Mouse (Mus musculus) embryonic facial prominence, embryonic 15.5 days (tissue): ENCODE measurements around the gene Ly6g6f. TPM values are rescaled to one million over a fixed set of nuclear protein-coding genes. Genes with fewer than 3 reads are reported as not detected.
A peak's percentile ranks its signal among the peaks of the same experiment; 100 is the strongest.

Experiments used
- ATAC-seq: fragments of 200-750 bp; cut with Nextera tagmentation; 2 replicates; pipeline ENCODE4 v1.8.0; 2017; ENCODE audit warnings: low read depth, moderate TSS enrichment; ENCODE audit not compliant: insufficient number of reproducible peaks, low FRiP score, low TSS enrichment
- H3K27ac ChIP-seq: fragments of 300-500 bp; sonication (generic); replicated peaks from 2 replicates; pipeline ENCODE4 v1.5.1; 2015; ENCODE audit warnings: mild to moderate bottlenecking, inconsistent platforms
- H3K27me3 ChIP-seq: fragments of 300-500 bp; sonication (generic); 2 replicates; pipeline ENCODE4 v1.6.1; 2015; ENCODE audit warnings: inconsistent platforms
- H3K36me3 ChIP-seq: fragments of 300-500 bp; sonication (generic); 2 replicates; pipeline ENCODE4 v1.6.1; 2015; ENCODE audit warnings: mild to moderate bottlenecking, inconsistent platforms
- H3K4me1 ChIP-seq: fragments of 300-500 bp; sonication (generic); 2 replicates; pipeline ENCODE4 v1.6.1; 2015; ENCODE audit warnings: inconsistent platforms
- H3K4me2 ChIP-seq: fragments of 300-500 bp; sonication (generic); replicated peaks from 2 replicates; pipeline ENCODE4 v1.6.1; 2015; ENCODE audit warnings: mild to moderate bottlenecking, inconsistent platforms
- H3K4me3 ChIP-seq: fragments of 300-500 bp; sonication (generic); replicated peaks from 2 replicates; pipeline ENCODE4 v1.5.1; 2015; ENCODE audit warnings: mild to moderate bottlenecking, inconsistent platforms
- H3K9ac ChIP-seq: fragments of 300-500 bp; sonication (generic); 2 replicates; pipeline ENCODE4 v1.6.1; 2015; ENCODE audit warnings: inconsistent platforms
- H3K9me3 ChIP-seq: fragments of 300-500 bp; sonication (generic); replicated peaks from 2 replicates; pipeline ENCODE4 v1.6.1; 2016; ENCODE audit warnings: inconsistent platforms
- WGBS: fragments of 180-500 bp; shearing (Covaris S2); methylation state at CpG from one replicate; pipeline ENCODE4 v1.1.7; 2015; 5-methylcytosine and 5-hydroxymethylcytosine counted together
- polyA plus RNA-seq: library from polyadenylated mRNA; unstranded; fragments of >200 nt; fragmentation: Nextera tagmentation; extraction: Ambion mirVana; gene quantifications from 2 replicates; pipeline ENCODE4 v1.2.1, GENCODE M21; 2015

The Ly6g6f gene
- polyA plus RNA-seq, 1 experiment from 2014 or later: 0.28 TPM

DNA sequence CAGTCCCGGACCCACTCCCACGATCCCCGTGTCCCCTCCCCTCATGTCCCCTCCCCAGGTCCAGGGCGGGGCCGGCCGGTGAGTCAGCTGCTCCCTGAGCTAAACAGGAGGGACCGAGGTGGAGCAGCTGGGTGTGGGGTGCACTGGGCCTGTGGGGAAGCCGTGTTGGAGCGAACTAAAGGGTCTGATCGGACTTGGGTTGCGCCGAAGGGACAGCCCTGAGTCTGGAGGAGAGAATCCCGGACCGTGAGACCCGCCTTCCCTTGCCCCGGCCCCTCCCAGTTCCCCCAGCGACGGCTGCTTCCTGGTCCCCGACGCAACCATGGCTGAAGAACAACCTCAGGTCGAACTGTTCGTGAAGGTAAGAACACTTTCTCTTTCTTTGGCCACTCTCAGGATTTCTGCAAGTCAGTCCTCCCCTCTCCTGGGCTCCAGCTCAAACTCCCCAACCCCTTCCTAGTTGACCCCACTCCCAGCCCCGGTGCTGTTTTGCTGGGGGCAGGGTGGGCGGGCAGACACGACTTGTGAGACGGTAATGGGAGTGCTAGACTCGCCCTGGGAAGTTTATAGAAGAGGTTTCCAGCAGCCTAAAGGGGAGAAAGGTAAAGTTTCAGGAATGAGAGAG lies 35.2 kb downstream of the Ly6g6f start:
- Histone ChIP-seq H3K9ac (peak overlapping the region; percentile 78), H3K4me1 (peaks cover 55% of the 10 kb centered on the region), H3K9me3 (no peaks in the 10 kb centered on the region), H3K4me3 (peak overlapping the region; percentile 62), H3K4me2 (peak overlapping the region; percentile 87), H3K27ac (peak overlapping the region; percentile 99), H3K27me3 (no peaks in the 10 kb centered on the region), H3K36me3 (peaks cover 27% of the 10 kb centered on the region)
- ATAC-seq: peak; percentile 12; the same call in 1 of the 2 replicates
- WGBS: under 1% methylated on average over 27 of the region's 27 CpGs

DNA sequence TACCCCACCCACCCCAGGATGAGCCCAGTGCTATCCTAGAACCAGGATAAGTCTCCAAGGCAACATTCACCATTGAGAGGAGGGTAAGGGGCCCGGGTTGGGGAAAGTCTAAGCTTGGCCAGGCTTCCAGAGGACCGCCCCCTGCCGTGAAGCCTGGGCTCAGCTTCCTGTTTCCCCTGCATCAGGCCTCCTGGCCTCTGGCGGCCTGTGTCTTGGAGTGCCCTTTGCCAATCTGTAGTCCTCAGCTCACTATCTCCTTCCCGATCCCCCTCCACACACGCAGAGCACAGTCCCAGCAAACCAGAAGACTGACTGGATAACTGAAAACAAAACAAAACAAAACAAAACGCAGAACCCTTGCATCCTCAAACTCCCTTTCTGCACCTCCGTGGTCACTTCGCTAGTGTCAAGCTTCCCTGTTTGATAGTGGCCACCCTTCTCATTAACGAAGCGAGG lies 35.8 kb downstream of the Ly6g6f start, which contains the start of gene Clic1:
Gene Clic1, plus strand, starts transcription at position 406 of the 456 bp plus-strand sequence.
- no peaks in the 10 kb centered on the region for H3K9me3 ChIP-seq
- H3K4me1 ChIP-seq: peaks cover 60% of the 10 kb centered on the region
- peak; percentile 22 for ATAC-seq
- 1% methylated on average over 11 of the region's 11 CpGs for WGBS
- H3K4me3 ChIP-seq: peak within 1 kb of the TSS; percentile 62
- H3K4me2 ChIP-seq: peak within 1 kb of the TSS; percentile 87
- peak within 1 kb of the TSS; percentile 99 for H3K27ac ChIP-seq
- peaks cover 22% of the 10 kb centered on the region for H3K36me3 ChIP-seq
- H3K27me3 ChIP-seq: no peaks in the 10 kb centered on the region
- peak within 1 kb of the TSS; percentile 78 for H3K9ac ChIP-seq

DNA sequence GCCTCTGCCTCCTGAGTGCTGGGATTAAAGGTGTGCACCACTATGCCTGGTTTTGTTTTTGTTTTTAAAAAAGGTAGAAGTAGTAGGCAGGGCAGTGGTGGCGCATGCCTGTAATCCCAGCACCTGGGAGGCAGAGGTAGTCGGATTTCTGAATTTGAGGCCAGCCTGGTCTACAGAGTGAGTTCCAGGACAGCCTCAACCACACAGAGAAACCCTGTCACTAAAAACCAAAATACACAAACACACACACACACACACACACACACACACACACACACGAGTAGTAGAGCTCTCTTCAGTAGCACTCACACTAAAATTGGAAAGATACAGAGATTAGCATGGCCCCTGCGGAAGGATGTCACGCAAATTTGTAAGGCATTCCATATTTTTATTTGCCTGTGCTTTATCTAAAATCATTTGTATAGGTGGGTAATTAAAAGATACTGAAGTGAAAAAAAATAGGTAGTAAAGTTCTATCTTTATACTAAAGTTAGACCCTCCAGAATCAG lies 36.4 kb downstream of the Ly6g6f start:
- Histone ChIP-seq H3K4me1 (peaks cover 60% of the 10 kb centered on the region), H3K4me3 (peak overlapping the region; percentile 62)

DNA sequence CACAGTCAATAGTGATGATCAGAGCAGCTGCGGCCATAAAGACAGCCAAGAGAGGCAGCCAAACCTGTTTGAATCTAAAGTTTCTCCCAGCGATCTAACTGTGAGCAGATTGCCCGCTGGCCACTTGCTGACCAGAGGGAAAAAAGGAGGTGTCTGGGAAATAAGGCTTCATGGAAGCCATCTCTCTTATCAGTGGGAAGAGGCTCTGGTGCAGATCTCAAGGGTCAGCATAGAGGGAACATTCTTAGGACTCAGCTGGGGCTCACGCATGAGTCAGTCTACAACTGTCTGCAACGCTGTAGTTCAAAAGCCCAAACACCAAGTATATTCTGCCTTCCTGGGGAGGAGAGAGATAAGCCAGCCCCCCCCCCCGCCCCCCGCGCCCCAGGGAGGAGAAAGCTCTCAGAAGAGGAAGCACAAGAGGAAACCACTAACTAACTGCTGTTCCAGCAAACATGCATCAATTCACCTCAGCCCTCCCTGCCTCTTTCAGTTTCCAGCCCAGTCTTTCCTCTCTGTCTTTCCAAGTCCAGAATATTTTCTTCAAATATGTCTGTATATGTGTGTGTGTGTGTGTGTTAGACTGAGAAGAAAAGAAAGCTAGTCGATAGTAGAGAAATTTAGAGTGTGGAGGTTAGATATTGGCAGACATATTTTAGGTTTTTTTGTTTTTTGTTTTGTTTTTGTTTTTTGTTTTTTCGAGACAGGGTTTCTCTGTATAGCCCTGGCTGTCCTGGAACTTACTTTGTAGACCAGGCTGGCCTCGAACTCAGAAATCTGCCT lies 37.1 kb downstream of the Ly6g6f start:
- WGBS: 32% methylated on average over 11 of the region's 11 CpGs

More for the DNA sequence above, 36.4 kb downstream of the Ly6g6f start:
- Histone ChIP-seq H3K36me3 (peaks cover 16% of the 10 kb centered on the region), H3K27me3 (no peaks in the 10 kb centered on the region), H3K27ac (peak overlapping the region; percentile 99), H3K9me3 (no peaks in the 10 kb centered on the region), H3K9ac (no peak overlapping the region), H3K4me2 (peak overlapping the region; percentile 87)
- WGBS: 66% methylated on average over 5 of the region's 5 CpGs
- no peak for ATAC-seq

DNA sequence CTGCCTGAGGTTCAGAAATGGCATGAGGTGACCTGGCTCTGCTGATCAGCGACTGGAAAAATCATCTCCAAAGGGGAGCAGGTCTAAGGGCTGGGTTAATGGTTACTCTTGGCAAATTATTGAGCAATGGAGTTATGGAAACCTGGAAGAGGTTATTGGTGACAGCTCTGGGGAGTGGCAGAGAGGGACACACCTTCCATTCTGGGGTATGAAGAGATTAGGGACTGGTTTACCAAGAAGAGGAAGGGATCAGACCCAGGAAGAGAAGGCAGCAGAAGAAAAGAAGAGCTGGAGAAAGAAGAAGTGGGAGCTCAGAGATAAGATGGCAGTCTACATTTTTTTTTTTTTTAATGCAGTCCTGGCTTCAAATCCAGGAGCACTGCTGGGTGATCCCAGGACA lies 37.7 kb downstream of the Ly6g6f start:
- Histone ChIP-seq H3K9me3 (no peaks in the 10 kb centered on the region), H3K4me2 (peak overlapping the region; percentile 24; the same call in 1 of the 2 replicates), H3K4me1 (peaks cover 59% of the 10 kb centered on the region), H3K27ac (peak overlapping the region; percentile 99), H3K36me3 (peaks cover 5% of the 10 kb centered on the region), H3K4me3 (no peak overlapping the region), H3K27me3 (no peaks in the 10 kb centered on the region), H3K9ac (no peak overlapping the region)
- WGBS: 48% methylated on average over 1 of the region's 1 CpGs
- ATAC-seq: no peak

More for the DNA sequence above, 37.1 kb downstream of the Ly6g6f start:
- Histone ChIP-seq H3K36me3 (peaks cover 11% of the 10 kb centered on the region), H3K27me3 (no peaks in the 10 kb centered on the region), H3K9me3 (no peaks in the 10 kb centered on the region), H3K27ac (peak overlapping the region; percentile 99), H3K9ac (no peak overlapping the region), H3K4me3 (no peak overlapping the region), H3K4me2 (peak overlapping the region; percentile 24; the same call in 1 of the 2 replicates), H3K4me1 (peaks cover 63% of the 10 kb centered on the region)
- no peak for ATAC-seq

DNA sequence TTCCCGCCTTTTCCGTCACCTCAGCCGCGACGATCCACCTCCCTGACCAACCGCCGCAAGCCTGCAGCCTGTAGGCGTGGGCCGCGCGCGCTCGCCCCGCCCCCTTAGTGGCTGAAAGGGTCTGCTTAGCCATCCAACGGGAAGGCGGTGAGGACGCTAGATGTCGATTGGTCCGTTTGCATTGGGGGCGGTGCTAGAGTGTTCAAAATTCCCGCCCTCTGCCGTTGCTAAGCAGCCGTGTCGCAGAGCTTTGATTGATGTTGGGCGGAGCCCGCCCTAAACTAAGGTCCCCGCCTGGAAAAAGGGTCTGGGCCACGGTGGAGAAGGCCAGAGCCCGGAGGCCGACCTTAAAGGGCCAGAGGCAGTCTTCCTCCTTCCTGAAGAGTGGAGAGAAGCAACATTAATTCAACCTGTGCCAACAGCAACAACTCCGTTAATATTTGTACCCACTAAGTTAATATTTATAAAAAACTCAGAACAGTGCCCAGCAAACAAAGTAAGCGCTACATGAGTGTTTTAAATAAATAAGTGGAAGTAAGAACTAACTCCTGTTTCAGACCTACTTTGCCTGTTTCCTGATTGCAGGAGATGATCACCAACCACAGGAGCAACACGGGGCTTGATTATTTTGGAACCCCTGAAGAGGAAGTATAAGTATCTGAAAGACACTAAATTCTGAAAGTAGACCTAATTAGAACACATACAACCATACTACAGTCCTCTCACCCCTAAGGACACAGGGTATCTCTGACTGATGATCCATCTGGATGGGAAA lies 38.5 kb downstream of the Ly6g6f start, which contains the start of gene Msh5:
Gene Msh5, minus strand, starts transcription at position 65 of the 775 bp plus-strand sequence.
- Histone ChIP-seq H3K36me3 (no peaks in the 10 kb centered on the region), H3K4me2 (peak within 1 kb of the TSS; percentile 98), H3K9me3 (no peaks in the 10 kb centered on the region), H3K4me1 (peaks cover 51% of the 10 kb centered on the region), H3K9ac (peak within 1 kb of the TSS; percentile 80), H3K27ac (peak within 1 kb of the TSS; percentile 99), H3K4me3 (peak within 1 kb of the TSS; percentile 61), H3K27me3 (no peaks in the 10 kb centered on the region)
- 3% methylated on average over 33 of the region's 33 CpGs for WGBS
- peak; percentile 97 for ATAC-seq

DNA sequence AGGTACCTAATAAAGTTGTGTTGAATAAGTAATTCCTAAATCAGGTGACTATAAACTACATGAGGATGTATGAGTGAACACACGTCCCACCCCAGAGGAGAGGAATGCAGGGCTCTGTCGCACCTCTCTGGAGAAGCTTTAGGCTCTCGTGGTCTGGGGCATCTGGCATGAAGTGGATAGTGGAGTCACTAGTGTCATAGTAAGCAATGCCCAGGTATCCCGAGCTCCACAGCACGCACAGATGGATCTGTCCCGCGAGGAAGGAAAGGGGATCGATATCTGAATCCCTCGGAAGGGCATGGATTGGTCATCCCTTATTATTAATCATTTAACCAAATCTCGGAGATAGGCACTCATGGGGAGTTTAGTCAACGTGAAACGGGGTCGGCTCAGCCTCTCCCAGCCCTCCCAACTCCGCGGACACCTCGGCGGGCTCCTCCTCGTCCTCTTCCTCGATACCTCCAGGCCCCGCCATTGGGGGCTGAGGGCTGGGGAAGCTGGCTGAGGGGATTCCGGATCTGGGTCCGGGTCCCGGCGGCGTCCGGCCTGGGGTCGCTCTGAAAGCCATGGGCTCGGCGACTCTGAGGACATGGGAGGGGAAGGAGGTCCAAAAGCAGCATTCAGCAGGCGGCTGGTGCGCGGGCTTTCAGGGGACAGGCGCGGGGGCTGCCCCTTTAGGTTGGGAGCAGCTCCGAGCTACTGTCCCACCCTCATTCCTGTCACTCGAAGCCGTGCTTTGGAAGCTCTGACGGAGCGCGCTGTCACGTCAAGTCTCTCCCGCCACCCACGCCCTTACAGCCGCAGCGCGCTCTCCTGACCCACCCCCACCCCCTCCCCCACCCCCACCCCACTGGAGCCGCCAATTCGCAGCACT lies 39.4 kb downstream of the Ly6g6f start:
- no peaks in the 10 kb centered on the region for H3K27me3 ChIP-seq

DNA sequence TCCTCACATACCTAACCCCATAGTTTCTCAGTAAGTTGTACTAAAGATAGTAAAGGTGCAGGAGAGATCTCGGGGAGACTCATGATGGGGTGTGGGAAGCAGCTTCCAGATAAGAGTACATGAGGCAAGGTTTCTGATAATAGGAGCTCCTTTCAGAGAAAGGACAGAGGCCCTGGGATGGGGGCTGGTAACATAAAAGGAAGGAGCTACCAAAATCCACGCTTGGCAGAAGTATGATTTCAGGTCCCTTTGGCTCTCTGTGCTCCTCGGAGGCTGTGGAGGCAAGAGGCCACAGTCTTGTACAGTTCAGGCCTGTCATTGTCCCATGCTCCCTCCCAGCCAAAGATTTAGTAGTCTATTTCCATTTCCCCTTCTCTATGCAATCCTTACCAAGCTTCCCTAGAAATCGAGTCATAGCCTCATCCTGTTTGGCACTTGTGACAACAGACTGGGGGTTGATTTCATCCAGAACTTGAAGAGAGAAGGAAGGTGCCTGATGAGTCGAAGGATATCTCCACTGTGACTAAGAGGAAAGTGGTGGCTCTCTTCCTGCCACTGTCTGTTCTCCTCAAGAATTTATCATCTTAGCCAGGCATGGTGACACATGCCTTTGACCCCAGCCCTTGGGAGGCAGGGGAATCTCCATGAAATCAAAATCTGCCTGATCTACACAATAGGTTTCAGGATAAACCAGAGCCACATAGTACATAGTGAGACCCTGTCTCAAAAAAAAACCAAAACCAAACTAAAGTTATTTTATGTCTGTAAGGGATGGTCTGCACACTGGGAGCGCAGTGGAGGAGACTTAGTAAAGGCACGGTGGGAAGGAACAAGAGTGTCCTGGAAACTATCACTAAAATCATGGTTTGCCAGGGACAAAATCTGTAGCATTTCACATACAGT lies 40.3 kb downstream of the Ly6g6f start:
- Histone ChIP-seq H3K27ac (peak overlapping the region; percentile 23), H3K27me3 (no peaks in the 10 kb centered on the region), H3K36me3 (no peaks in the 10 kb centered on the region), H3K4me2 (peak overlapping the region; percentile 98), H3K9ac (no peak overlapping the region), H3K4me3 (peak overlapping the region; percentile 61), H3K4me1 (peaks cover 48% of the 10 kb centered on the region), H3K9me3 (no peaks in the 10 kb centered on the region)
- 84% methylated on average over 7 of the region's 7 CpGs for WGBS
- ATAC-seq: no peak

More for the DNA sequence above, 39.4 kb downstream of the Ly6g6f start:
- peak overlapping the region; percentile 98 for H3K4me2 ChIP-seq
- ATAC-seq: no peak
- peak overlapping the region; percentile 99 for H3K27ac ChIP-seq
- H3K4me1 ChIP-seq: peaks cover 48% of the 10 kb centered on the region
- no peaks in the 10 kb centered on the region for H3K36me3 ChIP-seq
- WGBS: 4% methylated on average over 48 of the region's 48 CpGs
- H3K9me3 ChIP-seq: no peaks in the 10 kb centered on the region
- H3K4me3 ChIP-seq: peak overlapping the region; percentile 61
- H3K9ac ChIP-seq: peak overlapping the region; percentile 80

DNA sequence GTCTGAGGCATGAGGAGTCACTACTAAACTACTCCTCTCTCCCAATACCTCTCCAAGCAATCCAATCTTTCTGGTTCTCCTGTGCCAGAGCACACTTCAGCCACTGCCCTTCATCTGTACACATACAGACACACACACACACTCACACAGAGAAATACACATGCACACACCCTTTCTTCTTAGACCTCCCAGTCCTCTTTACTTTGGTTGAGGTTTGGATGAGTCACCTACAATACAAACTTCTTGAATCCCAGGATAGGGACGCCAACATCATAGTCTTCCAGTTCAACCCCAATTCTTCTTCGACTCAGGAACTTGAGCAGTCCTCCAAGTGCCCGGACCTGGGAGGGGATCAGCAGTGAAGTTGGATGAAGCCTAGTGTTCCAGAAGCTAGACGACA lies 41.6 kb downstream of the Ly6g6f start:
- H3K4me2 ChIP-seq: no peak overlapping the region
- no peak overlapping the region for H3K4me3 ChIP-seq
- no peak overlapping the region for H3K9ac ChIP-seq
- peaks cover 35% of the 10 kb centered on the region for H3K4me1 ChIP-seq
- H3K27me3 ChIP-seq: no peaks in the 10 kb centered on the region
- no peaks in the 10 kb centered on the region for H3K9me3 ChIP-seq
- ATAC-seq: no peak
- H3K27ac ChIP-seq: peak overlapping the region; percentile 36; the same call in 1 of the 2 replicates
- WGBS: 73% methylated on average over 4 of the region's 4 CpGs
- H3K36me3 ChIP-seq: no peaks in the 10 kb centered on the region
